Mouse (Mus musculus) spleen, postnatal 14 days (tissue): ENCODE results near the gene Barhl2.

ENCODE experiments used
- DNase-seq, 2 experiments: peaks; one replicate each; pipeline ENCODE4 v3.0.0; 2021 to 2022; ENCODE audit warnings: low spot score in 2 of 2

Barhl2 gene

DNA sequence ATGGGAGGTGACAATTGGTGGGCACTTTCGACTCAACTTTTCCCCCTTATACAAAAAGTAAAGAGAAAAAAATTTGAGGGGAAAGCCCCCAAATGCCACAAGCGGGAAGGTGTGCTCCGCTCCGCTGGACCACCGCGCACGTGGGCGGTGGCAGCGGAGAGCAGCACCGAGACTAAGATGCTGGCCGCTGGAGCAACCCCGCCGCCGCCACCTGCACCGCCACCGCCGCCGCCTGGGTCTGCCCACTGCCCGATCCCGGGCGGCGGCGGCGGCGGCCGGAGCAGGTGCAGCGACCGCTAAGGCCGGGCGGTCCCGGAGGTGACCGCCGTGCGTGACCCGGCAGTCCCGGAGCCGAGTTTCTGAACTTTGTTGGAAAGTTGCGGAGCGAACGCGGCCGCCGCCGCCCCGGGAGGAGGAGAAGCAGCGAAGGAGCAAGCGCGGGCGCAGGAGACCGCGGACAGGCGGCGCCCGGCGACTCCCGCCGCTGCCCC is at the start of gene Barhl2:
Gene Barhl2 (minus strand): TSS at position 181 of the 491 bp plus-strand sequence.
- DNase-seq = no peak

DNA sequence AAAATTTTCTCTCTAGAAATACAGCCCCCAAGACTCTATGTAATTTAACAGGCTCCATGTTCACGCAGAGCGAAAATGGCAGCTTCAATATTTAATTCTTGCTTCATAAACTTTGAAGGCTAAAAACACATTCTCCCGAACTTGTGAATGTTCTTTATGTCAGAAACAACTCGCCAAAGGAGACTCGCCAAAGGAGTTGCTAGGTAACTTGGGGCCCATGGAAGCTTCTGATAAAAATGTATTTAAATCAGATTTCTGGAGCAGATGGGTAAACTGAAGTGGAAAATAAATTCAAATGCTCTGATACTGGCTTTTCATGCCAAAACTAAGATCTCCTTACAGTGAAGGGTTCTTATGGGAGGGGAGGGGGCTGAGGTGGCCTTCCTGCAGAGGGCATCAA is 48.1 kb upstream of the Barhl2 start:
- DNase-seq = no peak

DNA sequence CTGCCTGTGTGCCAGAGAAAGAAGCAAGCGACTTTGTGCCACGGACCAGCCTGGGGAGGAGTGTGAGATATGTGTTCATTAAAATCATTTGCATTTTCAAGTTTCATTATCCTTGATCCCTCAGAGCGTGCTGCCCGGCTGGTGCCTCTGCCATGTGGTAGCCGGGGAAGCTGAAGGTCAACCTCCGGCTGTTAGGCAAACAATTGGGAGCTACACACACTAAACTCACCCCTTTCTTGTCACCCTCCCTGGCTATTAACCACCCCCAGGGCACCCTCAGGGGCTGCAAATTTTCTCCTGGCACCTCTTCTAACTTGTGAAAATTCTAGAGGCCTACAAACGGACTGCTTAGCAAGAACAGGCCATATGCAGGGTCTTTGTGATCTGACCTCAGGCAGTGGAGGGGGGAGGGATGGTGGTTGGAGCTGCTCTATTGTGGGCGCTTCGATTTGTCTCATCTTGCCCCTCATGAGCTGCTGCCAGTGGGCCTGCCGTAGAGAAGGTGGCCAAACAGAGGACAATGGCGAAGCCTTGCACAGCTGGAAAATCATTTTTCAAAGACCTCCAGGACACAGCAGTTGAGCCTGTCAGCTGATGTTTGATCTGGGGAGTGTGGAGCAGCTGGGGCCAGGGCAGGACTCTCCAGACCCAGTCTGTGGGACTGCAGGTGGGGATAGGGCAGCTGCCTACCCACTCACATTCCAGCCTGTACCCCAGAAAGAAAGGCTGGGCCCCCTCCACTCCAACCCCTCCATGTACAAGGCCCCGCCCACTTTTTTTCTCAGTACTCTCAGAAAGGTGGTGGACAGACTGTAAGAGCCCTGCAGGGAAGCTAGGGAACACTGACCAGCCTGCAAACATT is 44.9 kb upstream of the Barhl2 start:
- DNase-seq = no peak

DNA sequence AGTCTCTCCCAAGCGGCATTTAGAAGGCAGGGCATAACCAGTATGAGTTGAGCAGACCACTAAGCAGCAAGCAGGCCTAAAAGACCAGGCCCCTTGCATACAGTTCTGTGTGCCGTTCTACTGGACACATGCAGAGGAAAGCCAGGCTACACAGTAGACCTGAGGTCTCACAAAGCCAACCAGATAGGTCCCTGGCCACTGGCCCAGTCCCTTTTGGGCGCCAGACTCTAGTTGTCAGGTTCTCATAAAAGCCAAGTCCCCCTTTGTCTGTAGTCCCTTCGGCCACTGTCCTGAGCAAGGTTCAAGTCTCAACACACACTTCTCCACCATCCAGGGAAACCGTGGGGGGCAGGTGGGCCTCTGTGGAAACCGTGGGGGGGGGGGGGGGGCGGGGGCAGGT is 44.3 kb upstream of the Barhl2 start:
- no peak for DNase-seq

DNA sequence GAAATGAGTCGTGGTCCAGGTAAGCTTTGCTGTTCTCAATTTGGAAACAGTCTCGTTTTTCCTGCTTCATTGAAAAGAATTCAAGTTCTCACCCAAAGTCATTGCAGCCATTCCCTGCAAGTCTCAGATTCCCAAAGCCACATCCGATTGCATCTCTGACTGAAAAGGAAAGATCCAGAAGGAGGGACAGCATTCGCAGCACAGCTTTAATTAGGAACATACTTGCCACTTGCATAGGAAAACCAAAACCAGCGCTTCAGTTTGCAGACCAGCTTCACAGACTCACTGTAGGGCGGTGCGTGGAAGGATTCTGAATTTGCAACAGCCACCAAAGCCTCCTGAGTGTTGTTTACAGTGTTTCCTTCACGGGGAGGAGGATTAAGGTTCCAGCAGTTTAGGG is 33.8 kb upstream of the Barhl2 start:
- no peak for DNase-seq

DNA sequence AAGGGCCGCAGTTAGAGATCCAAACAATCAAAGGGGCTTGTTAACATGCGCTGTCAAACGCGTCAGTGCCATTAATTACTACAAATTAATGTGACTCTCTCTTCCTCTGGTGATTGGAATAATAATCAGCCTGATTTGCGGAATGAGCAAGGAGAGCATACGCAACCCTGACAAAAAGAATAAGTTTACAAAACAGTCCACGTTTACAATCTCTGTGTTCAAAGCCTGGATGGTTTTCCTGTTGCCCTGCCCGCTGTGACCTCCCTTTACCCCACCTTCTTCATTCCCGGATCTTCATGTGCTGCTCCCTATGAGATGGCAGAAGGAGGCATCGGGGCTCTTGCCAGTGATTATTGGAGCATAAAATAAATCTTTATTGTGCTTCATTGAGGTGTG is 14.1 kb upstream of the Barhl2 start:
- no peak for DNase-seq

DNA sequence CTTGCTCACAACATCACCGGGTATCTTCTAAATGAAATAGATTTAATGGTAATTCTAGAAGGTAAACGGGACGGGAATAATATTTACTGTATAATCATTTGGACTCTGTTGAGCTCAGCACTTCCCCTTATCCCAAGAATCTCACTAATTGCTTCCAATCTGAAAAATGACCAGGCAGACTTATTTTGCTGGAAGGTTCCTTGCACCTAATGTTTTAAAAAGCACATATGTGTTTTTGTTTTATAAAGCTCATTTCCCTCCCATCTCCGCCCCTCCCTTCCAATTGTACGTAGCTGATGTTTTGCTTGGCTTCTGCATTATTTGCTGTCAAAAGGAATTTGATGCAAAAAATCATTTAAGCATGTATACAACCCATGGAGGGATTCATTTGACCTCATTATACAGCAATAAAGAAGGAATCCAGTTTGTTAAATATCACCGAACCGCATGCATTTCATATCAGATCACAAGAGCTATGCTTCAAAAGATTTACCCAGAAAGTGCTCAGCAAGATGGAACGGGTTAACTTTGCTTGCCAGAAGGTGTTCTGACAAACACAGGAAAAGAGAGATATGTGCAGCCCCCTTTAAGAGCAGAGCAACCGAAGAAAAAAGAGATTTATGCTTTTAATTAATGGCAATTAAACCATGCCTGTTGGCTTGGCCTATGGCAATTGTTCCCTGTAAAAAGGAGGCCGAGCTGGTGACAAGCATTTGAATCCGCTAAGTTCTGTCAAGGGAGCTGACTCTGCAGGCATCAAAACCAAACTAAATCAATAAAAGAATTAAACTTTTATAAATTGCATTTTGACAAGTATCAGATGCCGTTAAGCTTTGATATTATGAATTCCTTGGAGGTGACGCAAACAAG is 13.5 kb upstream of the Barhl2 start:
- DNase-seq = no peak

DNA sequence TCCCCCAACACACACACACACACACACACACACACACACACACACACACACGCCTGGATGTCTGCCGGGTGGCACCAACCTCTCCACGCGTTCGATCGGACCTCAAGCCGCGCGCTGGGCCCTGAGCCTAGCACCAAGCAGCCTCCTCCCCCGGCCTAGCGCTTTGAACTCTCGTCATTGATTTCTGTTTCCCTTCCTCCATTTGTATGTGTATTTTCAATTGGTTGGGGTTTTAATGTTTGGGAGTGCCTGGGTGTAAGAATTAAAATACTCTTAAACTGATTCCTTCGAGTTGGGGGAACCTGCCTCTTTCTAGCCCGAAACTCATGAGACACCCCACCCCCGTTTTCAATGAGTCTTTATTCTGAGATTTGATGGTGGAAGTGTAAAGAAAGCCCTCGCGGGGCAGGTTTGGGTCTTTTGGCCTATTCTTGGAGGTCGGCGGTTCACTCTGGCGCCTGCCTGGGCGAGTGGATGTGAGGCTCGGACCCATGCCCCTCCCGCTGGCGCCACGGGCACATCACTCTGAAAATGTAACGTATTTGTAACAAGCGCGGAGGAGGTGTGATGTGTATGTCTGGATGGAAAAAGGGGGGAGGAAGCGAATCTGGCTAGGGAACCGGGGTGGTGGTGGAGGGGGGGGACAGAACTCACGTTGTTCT is 7.3 kb upstream of the Barhl2 start:
- DNase-seq = no peak

DNA sequence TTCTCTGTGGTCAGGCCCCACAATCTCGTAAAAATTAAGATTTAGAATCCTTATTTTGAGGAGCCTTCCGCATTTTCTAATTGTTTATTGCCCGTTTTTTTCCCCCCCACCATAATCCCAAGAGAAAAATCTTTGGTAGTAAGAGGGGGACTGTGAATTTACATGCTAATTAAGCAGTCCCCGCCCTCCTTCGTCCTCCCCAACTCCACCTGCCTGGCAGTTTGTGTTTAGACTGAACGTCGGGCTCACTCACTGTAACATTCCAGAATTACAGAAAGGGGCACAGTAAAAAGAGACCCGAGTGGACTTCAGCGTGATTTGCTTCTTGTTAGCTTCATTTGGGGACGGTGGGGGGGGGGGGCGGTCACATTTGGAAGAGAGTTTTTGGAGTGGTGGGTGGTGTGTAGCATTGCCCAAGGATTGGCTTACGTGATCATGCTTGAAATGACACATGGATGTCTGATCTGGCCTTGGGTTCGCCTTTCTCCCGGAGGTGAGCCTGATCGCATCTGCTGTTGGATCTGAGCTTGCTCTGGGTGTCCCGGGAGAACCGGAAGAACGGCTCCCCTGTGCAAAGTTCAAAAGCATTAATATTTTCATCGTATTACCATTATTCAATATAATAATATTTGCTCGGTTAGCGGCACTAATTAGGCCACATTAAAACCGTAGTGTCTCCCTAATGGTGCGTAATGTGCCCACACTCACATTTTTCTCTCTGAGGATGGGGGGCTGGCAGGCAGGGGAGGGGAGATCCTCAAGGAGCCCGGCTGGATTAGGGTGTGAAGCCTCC is 6.6 kb upstream of the Barhl2 start:
- no peak for DNase-seq

DNA sequence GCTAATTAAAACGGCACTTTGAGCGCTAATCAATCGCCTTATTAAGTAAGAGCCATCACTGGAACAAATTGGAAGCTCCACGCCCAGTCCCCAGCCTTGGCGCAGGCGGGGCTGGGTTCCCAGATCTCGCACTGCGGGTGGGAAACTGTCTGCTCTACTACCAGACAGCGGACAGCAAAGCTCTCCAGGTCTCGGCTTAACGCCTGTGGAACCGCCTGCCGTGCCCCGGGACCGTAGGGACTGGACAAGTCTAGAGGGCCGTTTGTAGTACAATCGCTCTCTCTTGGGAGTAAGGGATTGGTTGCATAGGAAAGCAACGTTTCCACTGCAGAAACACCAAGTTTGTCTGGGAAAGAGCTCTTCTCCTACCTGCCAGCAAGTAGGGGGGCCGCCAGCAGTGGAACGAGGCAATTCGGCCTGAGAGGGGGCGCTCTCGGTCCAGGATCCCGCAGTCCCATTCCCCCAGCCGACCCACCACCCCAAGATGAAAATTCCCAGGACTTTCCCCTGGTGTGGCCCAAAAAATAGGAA is 5.8 kb upstream of the Barhl2 start:
- DNase-seq = no peak

DNA sequence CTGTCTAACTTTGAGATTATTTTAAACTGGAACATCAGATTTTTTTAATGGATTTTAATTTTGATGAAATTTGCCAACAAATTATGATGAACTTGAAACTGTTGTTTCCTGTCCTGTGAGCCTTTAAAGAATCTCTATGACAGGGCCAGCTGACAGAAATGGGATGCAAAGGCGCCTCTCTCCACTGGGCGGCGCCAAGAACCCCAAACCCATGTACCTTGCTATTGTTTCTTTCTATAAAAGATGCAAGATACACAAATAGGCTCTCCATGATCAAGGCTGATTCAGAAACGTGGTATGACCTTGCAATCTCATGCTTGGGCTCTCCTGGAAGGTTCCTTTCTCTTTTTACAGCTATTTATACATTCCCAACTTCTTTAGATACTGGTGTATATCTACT is 3.9 kb upstream of the Barhl2 start:
- no peak for DNase-seq

DNA sequence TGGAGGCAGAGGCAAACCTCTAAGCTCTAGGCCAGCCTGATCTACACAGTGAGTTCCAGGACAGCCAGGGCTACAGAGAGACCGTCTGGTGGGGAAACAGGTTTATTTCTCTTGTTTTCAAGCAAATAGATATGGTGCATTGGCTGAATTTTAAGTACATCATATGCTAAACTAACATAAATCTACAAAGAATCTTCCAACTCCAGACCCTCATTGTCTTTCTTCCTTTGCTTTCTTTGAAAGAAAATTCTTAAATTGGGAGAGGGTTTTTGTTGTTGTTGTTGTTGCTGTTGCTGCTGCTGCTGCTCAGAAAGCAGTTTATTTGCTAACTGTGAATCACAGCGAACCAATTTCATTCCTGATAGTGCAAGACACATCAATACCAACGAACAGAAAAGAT is 3.5 kb upstream of the Barhl2 start:
- DNase-seq = no peak

DNA sequence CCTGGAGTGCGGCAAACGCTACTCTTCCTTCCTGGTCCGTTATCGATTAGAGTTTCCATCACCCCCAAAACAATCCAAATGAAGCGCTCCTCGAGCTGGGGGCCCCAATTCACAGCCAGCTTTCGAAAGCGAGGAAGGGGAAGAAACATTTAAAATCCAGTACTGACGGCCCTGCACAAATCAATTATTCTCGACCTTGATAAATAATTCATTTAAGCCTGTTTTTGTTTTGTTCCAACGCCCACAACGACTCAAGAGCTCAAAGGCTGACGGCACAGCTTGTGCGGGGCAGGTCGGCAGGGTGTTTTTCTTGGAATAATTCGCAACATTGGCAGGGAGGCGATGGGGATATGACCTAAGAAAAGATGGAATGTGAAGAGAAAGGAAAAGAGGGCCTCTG is 2.6 kb upstream of the Barhl2 start:
- no peak for DNase-seq

DNA sequence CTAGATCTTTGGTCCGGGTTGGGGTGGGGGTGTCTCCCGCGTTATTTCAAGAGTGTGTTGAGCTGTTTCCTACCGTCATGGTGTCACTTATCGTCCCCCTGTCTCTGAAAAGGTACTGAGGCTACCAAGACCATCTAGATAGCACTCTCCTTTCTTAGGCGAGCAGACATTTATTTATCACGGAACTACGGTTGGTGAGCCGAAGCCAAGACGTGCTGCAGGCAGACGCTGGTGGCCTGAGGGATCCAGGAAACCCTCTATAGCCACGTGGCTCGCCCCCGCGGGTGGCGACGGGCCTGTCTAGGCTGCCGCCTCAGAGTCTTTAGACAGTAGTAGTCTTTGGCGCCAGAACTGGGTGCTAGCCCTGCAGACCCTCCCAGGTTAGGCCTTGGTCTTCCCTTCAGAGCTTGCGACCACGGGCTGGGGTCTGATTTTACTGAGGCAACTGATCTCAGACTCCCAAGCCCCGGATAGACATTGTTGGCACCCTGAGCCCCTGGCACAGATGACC is 2.1 kb upstream of the Barhl2 start:
- no peak for DNase-seq

DNA sequence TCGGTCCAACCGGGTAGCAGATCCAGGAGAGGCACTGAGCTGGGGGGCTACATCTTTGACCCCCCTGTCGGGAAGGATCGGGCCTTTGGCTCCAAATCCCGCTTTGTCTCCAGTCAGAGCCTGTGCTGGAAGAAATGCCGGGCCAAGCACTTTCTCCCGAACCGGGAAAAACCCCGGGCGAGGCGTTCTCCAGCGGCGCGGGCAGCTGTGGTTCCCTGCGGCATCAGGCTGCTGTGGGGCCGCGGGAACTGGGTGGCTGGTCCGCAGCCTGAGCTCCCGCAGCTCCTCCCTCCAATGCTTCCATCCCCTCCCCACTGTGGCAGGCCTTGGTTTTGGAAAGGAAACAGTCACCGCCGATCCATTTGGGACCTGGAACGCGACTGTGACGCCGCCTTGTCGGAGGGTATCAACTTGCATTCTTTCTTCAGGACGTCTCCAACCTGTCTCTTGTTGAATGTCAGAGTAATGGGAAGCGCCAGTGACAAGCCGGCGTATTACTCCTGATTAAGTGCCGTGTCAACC is 1.2 kb upstream of the Barhl2 start:
- DNase-seq = no peak

DNA sequence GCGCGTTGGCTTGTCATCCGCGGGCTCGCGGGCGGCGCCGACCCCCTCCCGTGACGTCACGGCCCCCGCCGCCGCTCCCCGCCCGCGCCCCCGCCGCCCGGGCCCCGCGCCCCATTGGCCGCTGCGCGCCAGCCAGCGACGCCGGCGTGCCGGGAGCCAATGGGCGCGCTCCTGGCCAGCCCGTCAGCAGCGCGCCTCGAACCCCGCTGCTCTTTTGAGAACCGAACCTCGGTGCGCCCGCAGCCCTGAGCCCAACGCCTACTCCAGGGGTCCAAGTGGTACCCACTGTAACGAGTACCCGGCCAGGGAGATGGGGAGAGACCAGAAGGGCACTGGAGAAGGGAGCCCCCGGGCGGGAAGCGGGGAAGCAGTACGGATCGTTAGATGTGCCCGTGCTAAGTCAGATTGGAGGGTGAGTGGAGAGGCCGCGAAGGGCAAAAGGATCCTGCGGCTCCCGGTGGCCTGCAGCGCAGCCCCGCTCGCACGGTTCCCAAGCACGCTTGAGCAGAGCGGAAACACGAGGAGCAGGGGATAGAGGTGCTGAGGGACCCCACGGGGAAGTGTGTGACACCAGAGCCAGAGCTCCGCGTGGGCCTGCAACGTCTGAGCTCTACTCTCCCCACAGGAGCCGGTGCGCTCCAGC is 632 bp upstream of the Barhl2 start:
- DNase-seq = no peak

DNA sequence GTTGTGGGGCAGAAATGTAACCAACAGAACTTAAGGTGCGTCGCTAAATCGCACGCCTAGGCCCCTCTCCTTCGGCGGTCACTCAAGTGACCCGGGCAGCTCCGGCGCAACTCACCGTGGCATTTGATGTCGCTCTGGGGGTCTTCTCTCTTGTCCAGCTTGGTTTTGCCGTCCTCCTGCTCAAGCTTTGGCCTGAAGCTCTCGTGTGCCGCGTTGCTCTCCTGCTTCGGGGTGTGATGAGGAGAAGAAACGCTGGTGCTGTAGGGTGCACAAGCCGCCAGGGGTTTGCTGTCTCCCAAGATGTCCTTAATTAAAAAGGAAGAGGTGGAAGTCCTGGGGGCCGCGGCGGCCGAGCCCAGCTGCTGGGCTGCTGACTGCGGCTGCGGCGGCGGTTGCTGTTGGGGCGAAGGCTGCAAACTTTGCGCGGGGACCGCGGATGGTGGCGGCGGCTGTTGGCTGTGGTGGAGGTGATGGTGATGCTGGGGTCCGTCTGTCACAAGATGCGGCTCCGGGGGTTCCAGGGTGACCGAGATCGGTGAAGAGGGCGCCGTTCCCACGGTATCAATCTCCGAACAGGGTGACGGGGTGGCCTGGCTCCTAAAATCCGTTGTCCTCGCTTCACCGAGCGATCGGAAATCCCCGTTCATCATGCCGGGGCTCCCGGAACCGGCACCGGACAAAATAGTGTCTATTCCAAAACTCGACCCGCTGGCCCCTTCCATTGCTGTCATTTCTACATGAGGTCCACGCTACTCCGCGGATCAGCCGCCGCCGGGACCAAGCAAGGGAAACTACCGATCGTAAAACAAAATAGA is 648 bp downstream of the Barhl2 start:
- DNase-seq = no peak

DNA sequence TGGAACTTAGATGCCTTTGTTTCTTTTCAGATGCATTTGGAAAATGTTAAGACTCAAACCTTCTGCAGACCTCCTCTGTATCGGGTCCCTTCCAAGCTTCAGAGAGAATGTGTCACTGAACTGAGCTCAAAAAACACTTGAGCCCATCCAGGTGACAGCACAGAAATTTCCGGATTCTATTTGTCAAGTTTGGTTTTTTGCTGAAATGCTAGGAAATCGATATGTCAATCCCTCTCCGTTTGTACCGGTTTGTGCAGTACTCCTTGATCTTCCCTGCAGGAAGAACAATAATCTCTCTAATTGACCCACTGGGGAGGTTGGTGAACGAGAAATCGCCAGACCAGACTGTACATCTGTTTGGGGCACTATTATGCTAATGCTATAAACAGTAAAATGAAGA is 2.0 kb downstream of the Barhl2 start:
- no peak for DNase-seq
